Mouse (Mus musculus) kidney, adult 9 months (tissue): ENCODE measurements at regions not wholly inside any gene's neighbourhood (a gene's known extent, or its start where the extent isn't known, plus 50 kb on each side); places are given as distances from the start of the nearest gene placed in this dataset.

Experiments used
- DNase-seq: peaks from one replicate; pipeline ENCODE4 v3.0.0; 2022

GRCm38 (mm10) chr14:106365624-106366118 is 259.7 kb downstream of the Trim52 start:
- DNase-seq, result peak; percentile 10

- DNase-seq, result no peak
These were observed 267.5 kb downstream of the Trim52 start for GRCm38 (mm10) chr14:106373451-106373850.

GRCm38 (mm10) chr14:106379645-106380044 is 273.6 kb downstream of the Trim52 start:
- DNase-seq, result no peak

- no peak for DNase-seq
These were observed 281.7 kb downstream of the Trim52 start for GRCm38 (mm10) chr14:106387671-106388070.

GRCm38 (mm10) chr14:106390546-106390945 is 284.5 kb downstream of the Trim52 start:
- DNase-seq, result peak; percentile 27

- peak; percentile 53 for DNase-seq
These were observed 288.0 kb downstream of the Trim52 start for GRCm38 (mm10) chr14:106393978-106394377.

- DNase-seq, result no peak
These were observed 307.0 kb downstream of the Trim52 start for GRCm38 (mm10) chr14:106412917-106413558.

- DNase-seq, result peak; percentile 19
These were observed 318.7 kb downstream of the Trim52 start for GRCm38 (mm10) chr14:106424714-106425113.

- DNase-seq, result no peak
These were observed 322.6 kb downstream of the Trim52 start for GRCm38 (mm10) chr14:106428594-106428993.

- peak; percentile 53 for DNase-seq
These were observed 333.3 kb downstream of the Trim52 start for GRCm38 (mm10) chr14:106439282-106439681.

- no peak for DNase-seq
These were observed 383.1 kb downstream of the Trim52 start for GRCm38 (mm10) chr14:106489074-106489473.

GRCm38 (mm10) chr14:106491389-106491788 is 385.4 kb downstream of the Trim52 start:
- no peak for DNase-seq

- DNase-seq, result peak; percentile 47
These were observed 394.5 kb downstream of the Trim52 start for GRCm38 (mm10) chr14:106500344-106501135.

- DNase-seq, result no peak
These were observed 400.9 kb downstream of the Trim52 start for GRCm38 (mm10) chr14:106506921-106507320.

- no peak for DNase-seq
These were observed 412.8 kb downstream of the Trim52 start for GRCm38 (mm10) chr14:106518552-106519358.

GRCm38 (mm10) chr14:106520808-106521207 is 414.8 kb downstream of the Trim52 start:
- no peak for DNase-seq

GRCm38 (mm10) chr14:106550150-106550549 is 444.2 kb downstream of the Trim52 start:
- no peak for DNase-seq

GRCm38 (mm10) chr14:106579281-106579680 is 473.3 kb downstream of the Trim52 start:
- no peak for DNase-seq

- no peak for DNase-seq
These were observed 475.9 kb downstream of the Trim52 start for GRCm38 (mm10) chr14:106581886-106582285.

- no peak for DNase-seq
These were observed 487.4 kb downstream of the Trim52 start for GRCm38 (mm10) chr14:106593352-106593751.

GRCm38 (mm10) chr14:106593980-106594379 is 488.0 kb downstream of the Trim52 start:
- no peak for DNase-seq

- DNase-seq, result peak; percentile 22
These were observed 501.0 kb downstream of the Trim52 start for GRCm38 (mm10) chr14:106607041-106607440.

- DNase-seq, result no peak
These were observed 502.4 kb downstream of the Trim52 start for GRCm38 (mm10) chr14:106608341-106608927.
